Mouse (Mus musculus): Measurements from ENCODE around the gene Gpx3. TPM values are rescaled to one million over a fixed set of nuclear protein-coding genes. Genes with fewer than 3 reads are reported as not detected.

Gpx3 gene
- polyA plus RNA-seq (2014; fragmentation: Illumina TruSeq; extraction: RNeasy Lipid Tissue Mini Kit (QIAGEN cat#74804); ENCODE audit: low read depth, low replicate concordance): 706 TPM

GRCm38 (mm10) chr11:54902333-54903323, at the start of gene Gpx3:
Gene Gpx3, plus strand, starts transcription at chr11:54902453.

GRCm38 (mm10) chr11:54860256-54861038, 41.8 kb upstream of the Gpx3 start, which contains the start of gene Lyrm7:
Gene Lyrm7, minus strand, starts transcription at chr11:54860916.

GRCm38 (mm10) chr11:54866119-54867048, 35.9 kb upstream of the Gpx3 start, which contains the start of gene Hint1:
Gene Hint1, plus strand, starts transcription at chr11:54866383.

Other genes with a start within 250 kb of the Gpx3 start
- 26.7 TPM for gene Cdc42se2, start 114.8 kb upstream of the Gpx3 start, polyA plus RNA-seq (2014; fragmentation: Illumina TruSeq; extraction: RNeasy Lipid Tissue Mini Kit (QIAGEN cat#74804); ENCODE audit: low read depth, low replicate concordance)
- 17.9 TPM for gene Lyrm7, start 41.5 kb upstream of the Gpx3 start, polyA plus RNA-seq (2014; fragmentation: Illumina TruSeq; extraction: RNeasy Lipid Tissue Mini Kit (QIAGEN cat#74804); ENCODE audit: low read depth, low replicate concordance)
- 456 TPM for gene Hint1, start 36.1 kb upstream of the Gpx3 start, polyA plus RNA-seq (2014; fragmentation: Illumina TruSeq; extraction: RNeasy Lipid Tissue Mini Kit (QIAGEN cat#74804); ENCODE audit: low read depth, low replicate concordance)
- 29.7 TPM for gene Tnip1, start 60.5 kb downstream of the Gpx3 start, polyA plus RNA-seq (2014; fragmentation: Illumina TruSeq; extraction: RNeasy Lipid Tissue Mini Kit (QIAGEN cat#74804); ENCODE audit: low read depth, low replicate concordance)
- 196 TPM for gene Anxa6, start 131.0 kb downstream of the Gpx3 start, polyA plus RNA-seq (2014; fragmentation: Illumina TruSeq; extraction: RNeasy Lipid Tissue Mini Kit (QIAGEN cat#74804); ENCODE audit: low read depth, low replicate concordance)
- gene Ccdc69, start 175.7 kb downstream of the Gpx3 start, polyA plus RNA-seq (2014; fragmentation: Illumina TruSeq; extraction: RNeasy Lipid Tissue Mini Kit (QIAGEN cat#74804); ENCODE audit: low read depth, low replicate concordance): 18.3 TPM
- 10.3 TPM for gene Gm2a, start 195.7 kb downstream of the Gpx3 start, polyA plus RNA-seq (2014; fragmentation: Illumina TruSeq; extraction: RNeasy Lipid Tissue Mini Kit (QIAGEN cat#74804); ENCODE audit: low read depth, low replicate concordance)
- gene Slc36a3, start 249.3 kb downstream of the Gpx3 start, polyA plus RNA-seq (2014; fragmentation: Illumina TruSeq; extraction: RNeasy Lipid Tissue Mini Kit (QIAGEN cat#74804); ENCODE audit: low read depth, low replicate concordance): not detected